Mouse (Mus musculus) hindbrain, embryonic 12.5 days (tissue): ENCODE measurements around the gene Clca4b. TPM values are rescaled to one million over a fixed set of nuclear protein-coding genes. Genes with fewer than 3 reads are reported as not detected.
A peak's percentile ranks its signal among the peaks of the same experiment; 100 is the strongest.
"Not testable (repeated sequence)": the region's sequence is repeated elsewhere in the genome, so short reads cannot be mapped to it uniquely, and the experiment has no call there.

ENCODE experiments used
- ATAC-seq: fragments of 200-750 bp; cut with Nextera tagmentation; 2 replicates; pipeline ENCODE4 v1.8.0; 2017; ENCODE audit warnings: moderate TSS enrichment; ENCODE audit not compliant: low FRiP score
- H3K27ac ChIP-seq: fragments of 300-500 bp; sonication (generic); 2 replicates; pipeline ENCODE4 v1.5.1; 2016; ENCODE audit warnings: mild to moderate bottlenecking
- H3K27me3 ChIP-seq: fragments of 300-500 bp; sonication (generic); 2 replicates; pipeline ENCODE4 v1.6.1; 2016; ENCODE audit warnings: mild to moderate bottlenecking
- H3K36me3 ChIP-seq: fragments of 300-500 bp; sonication (generic); 2 replicates; pipeline ENCODE4 v1.6.1; 2016; ENCODE audit warnings: mild to moderate bottlenecking
- H3K4me1 ChIP-seq: fragments of 300-500 bp; sonication (generic); 2 replicates; pipeline ENCODE4 v1.6.1; 2016
- H3K4me2 ChIP-seq: fragments of 300-500 bp; sonication (generic); replicated peaks from 2 replicates; pipeline ENCODE4 v1.6.1; 2016; ENCODE audit warnings: mild to moderate bottlenecking
- H3K4me3 ChIP-seq: fragments of 300-500 bp; sonication (generic); 2 replicates; pipeline ENCODE4 v1.5.1; 2016; ENCODE audit warnings: mild to moderate bottlenecking
- H3K9ac ChIP-seq: fragments of 300-500 bp; sonication (generic); 2 replicates; pipeline ENCODE4 v1.6.1; 2016; ENCODE audit warnings: mild to moderate bottlenecking, moderate library complexity
- H3K9me3 ChIP-seq: fragments of 300-500 bp; sonication (generic); replicated peaks from 2 replicates; pipeline ENCODE4 v1.6.1; 2016; ENCODE audit warnings: mild to moderate bottlenecking
- WGBS: fragments of 180-500 bp; shearing (Covaris S2); methylation state at CpG from one replicate; pipeline ENCODE4 v1.1.7; 2016; 5-methylcytosine and 5-hydroxymethylcytosine counted together
- polyA plus RNA-seq: library from polyadenylated mRNA; unstranded; fragments of >200 nt; fragmentation: Nextera tagmentation; extraction: Ambion mirVana; gene quantifications from 2 replicates; pipeline ENCODE4 v1.2.1, GENCODE M21; 2016

Gene Clca4b
- polyA plus RNA-seq = not detected in 2 replicates

DNA sequence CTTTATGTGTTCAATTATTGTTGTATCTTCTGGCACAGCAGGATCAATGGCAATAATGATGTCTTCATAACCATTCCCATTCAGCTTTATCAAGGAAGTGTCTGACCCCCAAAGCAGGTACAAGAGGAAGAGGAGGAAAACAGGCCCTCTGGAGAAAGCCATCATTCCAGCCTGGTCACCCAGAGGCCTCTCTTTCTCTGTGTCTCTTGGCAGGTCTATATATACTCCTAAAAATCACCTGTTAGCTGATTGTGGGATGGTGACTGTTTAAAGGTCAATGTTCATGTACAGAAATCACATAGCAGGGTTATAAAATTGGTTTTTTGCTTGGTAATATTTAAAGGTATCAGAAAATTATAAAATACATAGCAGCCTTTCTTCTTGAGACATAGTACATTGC lies at the start of gene Clca4b:
TSS of gene Clca4b (minus strand) at position 195 of the 400 bp plus-strand sequence.
- Histone ChIP-seq H3K27me3 (no peaks in the 10 kb centered on the region), H3K9me3 (no peaks in the 10 kb centered on the region), H3K4me2 (no peak within 1 kb of the TSS), H3K4me3 (no peak within 1 kb of the TSS), H3K36me3 (no peaks in the 10 kb centered on the region), H3K27ac (no peak within 1 kb of the TSS), H3K4me1 (no peaks in the 10 kb centered on the region), H3K9ac (no peak within 1 kb of the TSS)
- no peak for ATAC-seq

DNA sequence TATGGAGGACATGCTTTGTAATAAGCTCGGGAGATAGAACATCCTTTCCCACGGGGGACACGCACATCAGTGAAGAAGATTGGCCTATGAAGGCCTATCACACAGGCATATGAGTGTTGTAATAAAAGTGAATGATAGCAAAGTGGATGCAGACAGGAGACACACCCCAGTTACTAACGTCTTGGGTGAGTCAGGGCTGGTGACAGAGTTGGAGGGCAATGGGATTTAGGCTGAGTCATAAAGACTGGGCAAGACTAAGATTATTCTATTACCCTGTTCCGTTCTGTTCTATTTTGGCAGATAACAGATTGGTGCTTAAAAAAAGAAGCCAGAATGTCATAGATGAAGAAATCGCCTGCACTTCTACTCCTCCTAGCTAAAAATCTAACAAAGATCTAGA lies 48.2 kb upstream of the Clca4b start:
- 89% methylated on average over 6 of the region's 6 CpGs for WGBS
- H3K27me3 ChIP-seq = no peaks in the 10 kb centered on the region
- H3K36me3 ChIP-seq = no peaks in the 10 kb centered on the region
- no peak overlapping the region for H3K9ac ChIP-seq
- H3K4me2 ChIP-seq = no peak overlapping the region
- H3K4me3 ChIP-seq = no peak overlapping the region
- no peak overlapping the region for H3K27ac ChIP-seq
- no peak for ATAC-seq
- H3K4me1 ChIP-seq = no peaks in the 10 kb centered on the region
- no peaks in the 10 kb centered on the region for H3K9me3 ChIP-seq

DNA sequence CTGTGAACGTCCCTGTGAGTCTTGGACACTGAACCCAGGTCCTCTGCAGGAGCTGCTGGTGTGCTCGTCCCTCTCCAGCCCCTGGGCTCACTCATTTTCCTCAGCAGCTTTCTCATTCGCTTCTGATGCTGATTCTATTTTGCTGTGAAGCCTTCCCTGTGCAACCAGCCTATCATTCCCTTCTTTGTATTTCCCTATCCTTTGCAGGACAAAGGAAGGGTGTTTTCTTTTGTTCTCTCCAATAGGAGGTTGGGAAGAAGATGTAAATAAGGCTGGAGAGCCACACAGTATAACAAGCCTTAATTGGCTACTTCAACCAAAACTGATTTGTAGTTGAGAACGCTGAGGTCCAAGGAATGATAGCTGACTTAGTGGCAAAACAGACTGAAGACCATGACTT lies 45.3 kb upstream of the Clca4b start:
- Histone ChIP-seq H3K4me3 (no peak overlapping the region), H3K36me3 (no peaks in the 10 kb centered on the region), H3K4me2 (no peak overlapping the region), H3K27me3 (no peaks in the 10 kb centered on the region), H3K27ac (peak overlapping the region; percentile 17; the same call in 1 of the 2 replicates), H3K9ac (no peak overlapping the region), H3K4me1 (no peaks in the 10 kb centered on the region), H3K9me3 (no peaks in the 10 kb centered on the region)
- 18% methylated on average over 4 of the region's 4 CpGs for WGBS
- no peak for ATAC-seq

DNA sequence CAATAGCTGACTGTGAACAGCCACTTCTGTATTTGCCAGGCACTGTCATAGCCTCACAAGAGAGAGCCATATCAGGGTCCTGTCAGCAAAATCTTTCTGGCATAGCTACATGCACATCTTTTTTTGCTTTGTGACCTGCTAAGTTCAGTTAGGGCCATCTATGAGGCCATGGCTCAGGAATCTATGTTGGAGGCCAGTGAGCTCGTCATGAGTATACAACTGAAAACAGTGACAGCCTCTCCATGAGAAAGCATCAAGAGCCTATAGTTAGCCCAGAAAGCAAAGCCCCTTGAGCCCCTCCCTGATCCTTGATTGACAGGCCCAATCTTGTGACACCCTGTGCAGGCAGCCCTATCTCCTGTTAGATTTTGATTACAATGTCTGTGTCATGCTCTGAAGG lies 43.8 kb upstream of the Clca4b start:
- Histone ChIP-seq H3K4me3 (no peak overlapping the region), H3K4me1 (no peaks in the 10 kb centered on the region), H3K4me2 (no peak overlapping the region), H3K27me3 (no peaks in the 10 kb centered on the region), H3K9me3 (no peaks in the 10 kb centered on the region), H3K36me3 (no peaks in the 10 kb centered on the region), H3K27ac (no peak overlapping the region), H3K9ac (no peak overlapping the region)
- WGBS = 57% methylated on average over 1 of the region's 1 CpGs
- no peak for ATAC-seq

DNA sequence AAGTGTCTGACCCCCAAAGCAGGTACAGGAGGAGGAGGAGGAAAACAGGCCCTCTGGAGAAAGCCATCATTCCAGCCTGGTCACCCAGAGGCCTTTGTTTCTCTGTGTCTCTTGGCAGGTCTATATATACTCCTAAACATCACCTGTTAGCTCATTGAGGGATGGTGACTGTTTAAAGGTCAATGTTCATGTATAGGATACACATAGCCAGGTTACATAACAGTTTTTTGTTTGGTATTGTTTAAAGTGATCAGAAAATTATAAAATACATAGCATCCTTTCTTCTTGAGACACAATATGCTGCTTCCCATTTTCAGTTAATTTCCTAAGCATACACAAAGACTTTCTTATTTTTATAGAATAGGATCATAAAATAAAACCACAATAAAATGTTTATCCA lies 42.6 kb upstream of the Clca4b start, which contains the start of gene Clca4a:
TSS of gene Clca4a (minus strand) at position 101 of the 400 bp plus-strand sequence.
- Histone ChIP-seq H3K27ac (no peak within 1 kb of the TSS), H3K4me2 (no peak within 1 kb of the TSS), H3K9me3 (no peaks in the 10 kb centered on the region), H3K4me3 (no peak within 1 kb of the TSS), H3K9ac (no peak within 1 kb of the TSS), H3K27me3 (no peaks in the 10 kb centered on the region), H3K36me3 (no peaks in the 10 kb centered on the region), H3K4me1 (no peaks in the 10 kb centered on the region)
- no peak for ATAC-seq

DNA sequence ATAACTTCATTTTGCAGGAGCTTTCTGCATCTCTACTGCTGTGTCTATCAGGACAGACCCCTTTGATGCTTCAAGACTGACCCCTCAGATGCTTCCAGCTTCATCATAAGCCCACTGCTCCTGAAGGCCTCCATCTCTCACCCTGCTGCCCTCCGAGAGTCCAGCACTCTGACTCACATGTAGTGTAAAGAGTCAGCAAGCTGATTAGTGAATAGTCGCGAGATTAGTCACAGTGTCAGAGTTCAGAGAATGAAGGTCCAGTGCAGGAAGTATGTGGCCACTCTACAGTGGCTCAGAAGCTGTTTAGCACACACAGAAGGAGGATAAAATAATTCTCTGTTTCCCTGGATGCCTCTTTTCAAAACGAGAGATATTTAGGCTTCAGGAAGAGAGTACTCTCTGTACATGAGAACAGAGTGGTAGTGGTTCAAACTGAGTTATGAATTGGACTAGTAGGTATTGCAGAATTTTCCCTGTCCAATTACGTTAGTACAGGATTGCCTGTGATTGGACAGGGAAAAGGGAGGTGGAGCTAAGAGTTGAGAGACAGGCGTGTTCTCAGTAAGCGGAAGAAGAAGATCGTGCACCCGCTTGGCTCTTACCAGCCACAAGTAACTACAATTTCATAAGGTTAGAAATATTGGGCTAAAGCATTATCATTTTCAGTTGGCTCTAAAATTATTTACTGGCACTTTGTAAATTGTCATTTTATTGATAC lies 39.4 kb upstream of the Clca4b start:
- H3K27me3 ChIP-seq = no peaks in the 10 kb centered on the region
- no peak for ATAC-seq
- no peaks in the 10 kb centered on the region for H3K9me3 ChIP-seq
- no peaks in the 10 kb centered on the region for H3K4me1 ChIP-seq
- no peaks in the 10 kb centered on the region for H3K36me3 ChIP-seq
- H3K27ac ChIP-seq = no peak overlapping the region
- H3K4me3 ChIP-seq = no peak overlapping the region
- WGBS = 77% methylated on average over 9 of the region's 9 CpGs
- H3K9ac ChIP-seq = no peak overlapping the region
- H3K4me2 ChIP-seq = no peak overlapping the region

DNA sequence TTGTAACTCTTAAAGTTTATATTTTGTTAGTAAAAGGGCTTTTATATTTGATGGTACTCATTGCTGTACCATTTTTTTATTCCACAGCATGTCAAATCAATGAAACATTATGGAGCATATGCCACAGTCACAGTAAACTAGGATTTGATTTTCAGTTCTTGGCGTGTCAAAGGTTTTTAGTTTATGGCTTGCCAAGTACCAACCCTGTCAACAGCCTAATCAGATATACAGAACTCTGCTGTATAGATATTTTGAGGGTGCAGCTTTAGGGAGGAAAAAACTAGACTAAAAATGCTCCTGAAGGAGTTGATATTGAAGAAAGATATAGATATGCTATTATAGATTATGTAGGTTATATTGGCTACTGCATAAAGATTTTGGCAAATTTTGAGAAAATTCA lies 37.4 kb upstream of the Clca4b start:
- Histone ChIP-seq H3K4me3 (no peak overlapping the region), H3K27me3 (no peaks in the 10 kb centered on the region), H3K4me1 (no peaks in the 10 kb centered on the region), H3K27ac (no peak overlapping the region), H3K4me2 (no peak overlapping the region), H3K36me3 (no peaks in the 10 kb centered on the region), H3K9me3 (no peaks in the 10 kb centered on the region), H3K9ac (no peak overlapping the region)
- ATAC-seq = no peak
- WGBS = 92% methylated on average over 1 of the region's 1 CpGs

DNA sequence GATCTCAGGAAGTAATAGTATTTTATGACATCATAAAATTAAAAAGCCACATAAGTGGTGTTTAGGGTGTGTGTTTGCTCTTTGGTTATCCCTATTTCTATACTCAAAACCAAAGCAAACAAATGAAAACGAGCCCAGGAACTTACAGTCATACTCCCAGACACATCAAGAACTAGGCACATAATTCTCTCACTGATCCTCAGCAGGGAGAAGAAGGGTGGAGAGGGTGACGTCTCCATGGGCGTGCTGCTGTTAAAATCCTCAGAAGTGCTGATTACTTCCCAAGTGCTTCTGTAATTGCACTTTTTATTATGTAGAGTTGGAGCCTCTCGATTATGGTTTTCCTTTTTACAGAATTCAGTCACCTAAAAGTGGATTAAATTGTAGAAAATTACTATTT lies 33.7 kb upstream of the Clca4b start:
- Histone ChIP-seq H3K4me1 (no peaks in the 10 kb centered on the region), H3K9ac (no peak overlapping the region), H3K27ac (no peak overlapping the region), H3K9me3 (no peaks in the 10 kb centered on the region), H3K4me2 (no peak overlapping the region), H3K36me3 (no peaks in the 10 kb centered on the region), H3K4me3 (no peak overlapping the region), H3K27me3 (no peaks in the 10 kb centered on the region)
- no peak for ATAC-seq
- WGBS = 74% methylated on average over 4 of the region's 4 CpGs

DNA sequence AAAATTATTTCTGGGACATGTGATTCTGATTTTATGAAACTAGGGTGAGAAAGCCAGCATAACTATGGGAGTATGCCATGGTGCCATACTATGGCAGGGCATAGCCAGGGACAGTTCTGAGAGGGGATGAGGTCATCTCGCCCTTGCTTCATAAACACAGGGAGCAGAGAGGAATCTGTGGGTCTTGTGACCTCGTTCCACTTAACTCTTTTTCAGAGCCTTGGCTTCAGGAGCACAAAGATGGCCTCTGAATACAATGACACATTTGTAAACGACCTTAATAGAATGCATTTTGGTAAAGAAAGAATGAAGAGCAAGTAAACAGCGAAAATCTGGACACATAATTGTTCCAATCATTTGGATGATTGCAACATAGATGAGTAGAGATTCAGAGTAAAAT lies 18.5 kb upstream of the Clca4b start:
- WGBS = 68% methylated on average over 4 of the region's 4 CpGs

DNA sequence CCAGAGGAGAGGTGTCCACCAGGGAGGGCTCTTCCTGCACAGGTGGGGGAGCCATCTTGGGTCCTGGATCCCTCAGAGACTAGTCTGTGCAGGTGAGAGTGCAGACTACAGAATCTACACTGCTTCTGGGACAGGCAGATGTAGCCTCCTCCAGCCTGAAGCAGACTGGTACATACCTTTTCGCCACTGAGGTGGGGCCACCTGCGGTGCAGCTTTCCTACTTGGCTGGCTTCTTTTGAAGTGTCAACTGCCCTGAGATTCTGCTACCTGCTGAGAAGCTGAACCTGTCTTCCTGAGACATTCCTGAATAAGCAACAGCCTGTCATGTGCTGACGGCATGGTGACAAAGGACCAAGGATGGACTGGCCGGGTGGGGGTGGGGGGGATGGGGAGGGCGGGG lies 15.0 kb upstream of the Clca4b start:
- H3K4me3 ChIP-seq, H3K9ac ChIP-seq, H3K4me2 ChIP-seq, H3K27ac ChIP-seq, H3K4me1 ChIP-seq, H3K9me3 ChIP-seq, H3K36me3 ChIP-seq, ATAC-seq, H3K27me3 ChIP-seq: not testable (repeated sequence)
- WGBS = 24% methylated on average over 5 of the region's 5 CpGs

More for the DNA sequence above, 18.5 kb upstream of the Clca4b start:
- Histone ChIP-seq H3K4me2 (no peak overlapping the region), H3K27ac (no peak overlapping the region), H3K9ac (no peak overlapping the region), H3K36me3 (no peaks in the 10 kb centered on the region), H3K9me3 (no peaks in the 10 kb centered on the region), H3K4me1 (no peaks in the 10 kb centered on the region), H3K27me3 (no peaks in the 10 kb centered on the region), H3K4me3 (no peak overlapping the region)
- no peak for ATAC-seq

DNA sequence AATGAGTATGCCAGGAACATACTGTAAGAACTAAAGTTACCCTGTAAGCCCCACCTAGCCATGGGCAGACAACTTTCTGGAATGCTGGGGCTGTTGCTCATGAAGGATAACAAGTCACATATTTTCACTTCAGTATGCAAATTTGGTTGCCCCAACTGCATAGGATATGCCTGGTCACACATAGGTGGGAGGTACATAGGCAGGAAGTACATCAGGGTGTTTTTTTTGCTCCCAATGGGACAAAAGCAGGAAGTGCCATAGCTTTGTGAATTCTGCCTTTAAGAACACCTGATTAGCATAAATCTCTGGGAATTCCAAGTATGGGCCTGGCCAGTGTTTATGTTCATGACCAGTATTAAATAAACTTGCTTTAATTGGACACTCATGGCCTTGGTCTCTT lies 1.3 kb upstream of the Clca4b start:
- not testable (repeated sequence) for H3K4me1 ChIP-seq, H3K9ac ChIP-seq, H3K4me3 ChIP-seq, ATAC-seq, H3K9me3 ChIP-seq, H3K4me2 ChIP-seq, H3K36me3 ChIP-seq, H3K27ac ChIP-seq, H3K27me3 ChIP-seq

DNA sequence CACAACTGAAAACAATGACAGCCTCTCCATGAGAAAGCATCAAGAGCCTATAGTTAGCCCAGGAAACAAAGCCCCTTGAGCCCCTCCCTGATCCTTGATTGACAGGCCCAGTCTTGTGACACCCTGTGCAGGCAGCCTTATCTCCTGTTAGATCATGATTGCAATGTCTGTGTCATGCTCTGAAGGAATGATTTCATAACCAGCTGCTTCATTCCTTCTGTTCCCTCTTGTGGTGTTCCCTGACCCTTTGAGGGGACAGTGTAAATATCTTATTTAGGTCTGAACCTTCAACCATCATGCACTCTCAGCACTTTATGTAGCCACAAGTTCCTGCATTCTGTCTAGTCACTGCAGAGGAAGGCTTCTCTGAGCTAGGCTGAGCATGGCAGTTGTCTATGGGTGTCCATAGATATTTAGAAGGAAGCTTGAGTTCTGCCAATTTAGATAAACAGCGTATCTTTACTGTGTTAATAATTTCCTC lies 722 bp upstream of the Clca4b start:
- Histone ChIP-seq H3K4me3 (no peak overlapping the region), H3K9ac (no peak overlapping the region), H3K36me3 (no peaks in the 10 kb centered on the region), H3K27me3 (no peaks in the 10 kb centered on the region), H3K9me3 (no peaks in the 10 kb centered on the region), H3K4me1 (no peaks in the 10 kb centered on the region), H3K27ac (no peak overlapping the region), H3K4me2 (no peak overlapping the region)
- WGBS = 93% methylated on average over 1 of the region's 1 CpGs
- ATAC-seq = no peak

DNA sequence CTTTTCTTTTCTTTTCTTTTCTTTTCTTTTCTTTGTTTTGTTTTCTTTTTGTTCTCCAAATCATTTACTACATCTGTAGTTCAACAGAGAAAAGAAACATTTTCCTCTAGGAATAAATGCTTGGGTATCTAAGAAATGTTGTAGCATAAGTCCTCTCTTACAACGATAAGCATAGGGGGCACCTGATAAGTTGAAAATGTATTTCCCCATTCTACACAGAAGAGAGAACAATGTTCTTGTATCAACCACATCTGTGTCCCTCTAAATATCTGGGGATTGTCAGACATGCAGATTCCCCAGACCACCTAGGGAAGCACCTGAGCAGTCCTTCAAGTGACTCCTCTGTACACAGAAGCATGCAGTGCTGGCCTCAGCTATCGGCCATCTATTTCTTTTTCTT lies 18.3 kb downstream of the Clca4b start:
- Histone ChIP-seq H3K9ac (no peak overlapping the region), H3K9me3 (no peaks in the 10 kb centered on the region), H3K4me1 (no peaks in the 10 kb centered on the region), H3K27ac (no peak overlapping the region), H3K27me3 (no peaks in the 10 kb centered on the region), H3K4me3 (no peak overlapping the region), H3K4me2 (no peak overlapping the region), H3K36me3 (no peaks in the 10 kb centered on the region)
- ATAC-seq = no peak
- 92% methylated on average over 2 of the region's 2 CpGs for WGBS
